Mouse (Mus musculus) G1E (cell line): ENCODE results near the gene Samd14.

Experiments used
- CTCF ChIP-seq: IDR thresholded peaks from 2 replicates; pipeline ENCODE4 v1.5.1; 2012; ENCODE audit warnings: low read depth, low read length, inconsistent platforms, mixed read lengths
- GATA1 ChIP-seq: IDR thresholded peaks from 2 replicates; pipeline ENCODE4 v1.6.1; 2012; ENCODE audit warnings: borderline replicate concordance, low read length, inconsistent platforms, mixed read lengths

DNA sequence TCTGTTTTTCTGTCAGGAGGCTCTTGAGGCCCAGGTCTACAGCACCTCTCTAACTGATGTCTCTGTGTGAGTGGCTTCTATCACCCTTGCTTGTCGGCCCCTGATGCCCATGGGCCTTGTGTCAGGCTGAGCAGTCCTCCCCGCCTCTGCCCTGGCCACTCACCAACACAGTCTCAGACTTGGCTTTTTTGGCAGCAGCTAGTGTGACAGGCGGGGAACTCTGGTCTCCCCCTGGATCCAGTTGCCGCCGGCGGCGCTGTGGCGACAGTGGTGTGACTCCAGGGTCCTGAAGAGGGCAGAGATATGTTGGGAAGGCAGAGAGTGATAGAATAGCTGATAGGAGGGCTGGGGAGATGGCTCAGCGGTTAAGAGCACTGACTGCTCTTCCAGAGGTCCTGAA is 43.4 kb downstream of the Samd14 start:
- no peak for TF ChIP-seq CTCF
- no peak for TF ChIP-seq GATA1
